Mouse (Mus musculus) liver, adult 2 months (tissue): ENCODE results near the gene Fate1.

ENCODE experiments used
- CTCF ChIP-seq: fragments of 200-500 bp; IDR thresholded peaks from 2 replicates; pipeline ENCODE4 v1.5.1; 2011; ENCODE audit warnings: low read depth, low read length, control low read depth
- POLR2A ChIP-seq: fragments of 200-500 bp; IDR thresholded peaks from 2 replicates; pipeline ENCODE4 v1.6.1; 2011; ENCODE audit warnings: low read length, control low read depth; ENCODE audit not compliant: insufficient read depth; ENCODE audit errors: extremely low read depth

GRCm38 (mm10) chrX:71963275-71963912, 9.4 kb upstream of the Fate1 start:
- TF ChIP-seq CTCF (no peak), POLR2A (no peak)
